Mouse (Mus musculus) layer of hippocampus, postnatal 14 days (tissue): ENCODE data around the gene Dapk2. TPM values are rescaled to one million over a fixed set of nuclear protein-coding genes. Genes with fewer than 3 reads are reported as not detected.
"Not testable (repeated sequence)": the region's sequence is repeated elsewhere in the genome, so short reads cannot be mapped to it uniquely, and the experiment has no call there.

Experiments used
- DNase-seq, 2 experiments: peaks; one replicate each; pipeline ENCODE4 v3.0.0; 2021 to 2022; ENCODE audit warnings: low spot score in 2 of 2, mixed read lengths in 1 of 2
- total RNA-seq, 2 experiments: library from RNA; stranded (reverse); gene quantifications; 2 replicates each; pipeline ENCODE4 v1.2.3; 2021

The Dapk2 gene
- total RNA-seq, 2 experiments from 2014 or later, result 0.71 to 1.1 TPM

DNA sequence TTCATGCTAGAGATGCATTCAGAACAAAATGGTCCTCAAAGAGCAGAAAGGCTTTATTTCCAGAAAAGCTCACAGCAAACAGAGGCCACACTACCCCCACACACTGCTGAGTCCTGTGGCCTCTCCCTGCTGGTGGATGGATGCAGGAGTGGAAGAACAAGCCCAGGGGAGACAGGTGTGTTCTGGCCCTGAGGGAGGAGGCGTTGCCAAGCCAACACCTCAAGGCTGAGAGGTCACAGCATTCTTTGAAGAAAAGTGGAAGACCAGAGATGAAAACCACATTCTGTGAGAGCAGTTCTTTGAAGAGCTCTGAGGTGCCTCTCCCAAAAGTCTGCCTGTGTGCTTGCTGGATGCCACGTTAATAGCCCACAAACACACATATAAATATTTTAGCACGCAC, 116.6 kb downstream of the Dapk2 start:
- DNase-seq, result no peak

DNA sequence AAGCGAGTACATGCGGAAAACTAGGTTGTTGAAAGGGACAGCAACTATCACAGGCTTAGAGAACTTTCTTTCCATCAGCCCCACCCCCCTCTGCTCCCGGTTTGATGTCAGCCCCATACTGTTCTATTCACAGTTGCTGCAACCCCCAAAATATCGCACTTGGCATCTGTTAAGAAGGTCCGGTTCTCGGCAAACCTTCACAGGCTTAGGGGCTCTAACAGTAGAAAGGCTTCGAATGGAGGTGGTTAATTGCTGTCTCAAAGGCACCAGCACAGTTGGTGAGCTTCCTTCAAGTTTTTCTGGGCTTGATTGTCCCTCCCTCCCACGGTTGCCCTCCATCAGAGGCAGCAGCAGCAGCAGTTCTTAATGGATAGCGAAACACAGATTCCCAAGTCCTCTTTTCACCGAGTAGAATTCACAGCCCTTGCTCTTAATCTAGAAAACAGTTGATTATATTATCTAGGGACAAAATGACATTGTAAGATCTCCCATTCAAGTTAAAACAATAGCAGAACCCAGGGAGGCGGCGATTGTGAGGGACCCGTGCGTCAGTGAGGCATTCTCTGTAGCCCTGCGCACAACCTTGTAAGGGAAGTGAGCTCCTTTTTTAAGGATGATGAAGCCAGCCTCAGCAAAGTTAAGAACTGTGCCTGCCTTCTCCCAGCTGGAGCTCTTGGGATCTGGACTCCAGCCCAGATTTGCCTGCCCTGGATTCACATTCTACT, 117.4 kb downstream of the Dapk2 start:
- peak; percentile 44 to 65 for DNase-seq

DNA sequence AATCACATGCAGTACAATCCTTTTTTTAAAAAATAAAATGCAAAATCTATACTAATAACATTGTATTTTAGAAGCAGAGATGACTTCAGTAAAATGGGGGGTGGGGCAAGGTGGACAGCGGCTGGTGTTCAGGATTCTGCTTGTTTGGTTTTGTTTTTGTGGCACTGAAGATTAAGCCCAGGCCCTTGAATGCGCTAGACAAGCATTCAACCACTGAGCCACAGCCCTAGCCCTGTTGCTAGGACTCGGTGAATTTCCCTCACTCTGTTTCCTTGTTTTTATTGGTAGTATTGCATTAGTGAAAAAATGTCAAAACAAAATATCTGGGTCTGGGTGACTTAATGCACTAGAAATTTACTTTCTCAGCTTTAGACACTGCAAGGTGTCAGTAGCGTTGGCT, 118.0 kb downstream of the Dapk2 start:
- no peak for DNase-seq

DNA sequence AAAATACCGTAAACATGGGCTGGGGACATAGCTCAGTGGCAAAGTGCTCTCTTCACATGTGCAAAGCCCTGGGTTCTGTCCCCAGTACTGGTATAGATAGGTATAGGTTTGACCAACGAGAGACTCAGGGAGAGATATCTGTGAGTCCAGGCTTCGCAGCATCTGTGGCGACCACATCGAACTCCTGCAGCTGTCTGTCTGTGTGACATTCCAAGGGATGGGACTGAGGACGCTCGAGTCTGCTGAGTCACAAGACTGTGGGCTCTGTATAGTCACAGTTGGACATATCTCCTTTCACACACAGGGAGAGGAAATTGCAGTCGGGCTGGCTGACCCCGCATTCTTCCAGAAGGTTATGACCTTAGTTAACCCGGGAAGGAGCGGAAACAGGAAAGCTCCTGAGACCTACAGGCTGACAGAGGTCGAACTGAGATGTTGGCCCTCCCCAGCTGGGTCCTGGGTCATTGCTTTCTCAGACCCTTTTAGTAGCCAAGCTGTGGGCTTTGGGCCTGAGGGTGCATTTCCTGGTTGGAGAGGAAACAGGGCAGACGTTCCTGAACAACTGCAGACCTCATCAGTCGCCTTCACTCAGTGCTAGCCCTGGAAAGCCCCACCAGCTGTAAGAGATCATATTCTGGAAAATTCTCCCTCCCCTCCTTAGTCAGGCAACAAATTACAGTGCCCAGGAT, 118.8 kb downstream of the Dapk2 start:
- DNase-seq, result no peak

DNA sequence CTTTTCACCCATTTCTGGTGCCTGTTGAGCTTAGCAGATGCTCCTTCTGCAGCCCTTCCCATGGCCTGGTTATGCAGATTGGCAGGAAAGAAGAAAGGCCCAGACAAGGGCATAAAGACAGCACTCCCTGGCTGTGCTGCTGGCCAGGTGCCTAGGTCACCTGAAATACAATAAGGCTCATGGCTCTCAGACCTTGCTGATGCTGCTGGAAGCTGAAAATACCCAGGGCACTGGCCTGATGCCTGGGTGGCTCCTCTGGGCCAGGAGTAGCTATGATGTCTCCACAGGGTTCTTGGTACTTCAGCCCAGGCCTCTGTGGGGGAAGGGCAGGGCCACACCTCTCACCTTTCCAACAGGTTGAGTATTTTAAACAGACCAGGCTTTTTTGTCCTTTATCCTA, 121.6 kb downstream of the Dapk2 start:
- no peak for DNase-seq

DNA sequence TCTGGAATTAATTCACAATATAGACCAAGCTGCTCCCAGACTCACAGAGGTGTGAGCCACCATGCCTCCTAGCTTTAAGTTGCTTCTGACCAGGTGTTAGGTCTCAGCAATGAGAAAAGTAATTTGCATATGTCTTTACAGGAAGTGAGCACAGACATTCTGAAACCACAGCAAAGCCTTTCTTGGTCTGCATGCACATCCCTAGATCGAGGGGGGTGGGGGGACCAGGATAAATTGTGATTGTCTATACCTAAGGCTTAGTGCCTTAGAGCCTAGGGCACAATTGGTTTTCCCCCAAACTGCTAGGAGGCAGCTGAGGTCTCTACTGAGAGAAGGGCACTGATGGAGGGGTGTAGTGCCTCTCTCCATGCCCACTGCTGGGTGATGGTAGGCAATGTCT, 122.5 kb downstream of the Dapk2 start:
- DNase-seq, result no peak

DNA sequence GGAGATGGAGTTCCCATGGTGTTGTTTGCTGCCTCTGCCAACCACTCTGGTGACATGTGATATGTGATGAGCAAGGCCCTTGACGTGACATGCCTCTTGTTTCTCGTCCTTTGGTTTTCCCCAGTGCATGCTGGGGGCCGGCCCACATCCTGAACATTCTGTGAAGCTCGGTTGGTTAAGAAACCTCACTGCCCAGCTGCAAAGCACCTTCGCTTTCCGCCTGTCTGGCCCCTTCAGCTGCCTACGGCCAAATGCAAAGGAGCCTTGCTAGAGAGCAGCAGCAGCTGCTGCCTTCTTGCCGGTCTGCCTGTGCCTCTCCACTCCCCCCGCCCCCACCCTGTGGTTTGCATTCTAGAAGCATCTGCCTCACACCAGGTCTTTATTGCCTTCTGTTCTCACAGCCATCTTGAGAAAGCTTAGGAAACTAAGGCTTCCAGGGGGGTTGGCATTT, 123.5 kb downstream of the Dapk2 start:
- no peak for DNase-seq

DNA sequence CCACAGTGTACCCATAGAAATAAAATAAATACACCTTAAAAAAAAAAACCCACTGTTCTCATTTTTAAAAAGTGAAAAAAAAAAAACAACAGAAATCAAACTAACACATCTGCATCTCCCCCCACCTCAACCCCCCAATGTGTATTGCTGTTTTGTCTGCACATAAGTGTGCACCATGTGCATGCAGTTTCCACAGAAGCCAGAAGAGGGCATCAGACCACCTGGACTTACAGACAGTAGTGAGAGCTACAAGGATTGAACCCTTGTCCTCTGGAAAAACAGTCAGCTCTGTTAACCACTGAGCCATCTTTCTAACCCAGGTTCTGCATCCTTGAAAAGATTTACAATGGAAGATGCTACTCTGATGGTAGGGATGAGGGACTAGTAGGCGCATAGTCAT, 124.6 kb downstream of the Dapk2 start:
- DNase-seq, result no peak

DNA sequence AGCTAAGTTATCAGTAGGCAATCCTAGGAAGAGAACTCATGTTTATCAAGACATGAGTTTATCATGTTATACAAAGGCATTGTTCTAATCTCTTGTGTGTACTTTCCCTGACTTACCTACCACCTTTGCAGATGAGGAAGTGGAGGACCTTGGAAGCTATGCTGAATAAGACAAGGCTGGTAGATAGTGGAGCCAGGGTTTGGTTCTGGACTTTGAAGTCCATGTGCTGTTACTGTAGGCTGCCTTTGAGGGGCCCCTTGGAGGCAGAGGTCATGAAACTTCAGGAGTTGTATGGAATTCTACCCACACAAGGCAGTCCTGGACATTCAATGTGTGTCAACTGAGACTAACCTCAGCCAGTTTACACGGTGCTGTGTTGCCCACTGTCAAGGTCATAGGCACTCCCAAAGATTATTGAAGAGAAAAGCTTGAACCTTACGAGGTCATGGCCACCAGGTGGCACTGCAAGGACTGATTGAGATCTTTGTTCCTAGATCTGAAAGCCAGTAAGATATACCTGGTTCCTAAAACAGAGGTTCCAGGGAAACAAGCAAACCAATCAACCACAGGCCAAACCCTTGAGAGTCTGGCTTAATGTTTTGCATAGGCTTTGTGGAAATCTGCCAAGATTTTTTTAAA, 125.7 kb downstream of the Dapk2 start:
- DNase-seq, result peak; percentile 55 to 67

DNA sequence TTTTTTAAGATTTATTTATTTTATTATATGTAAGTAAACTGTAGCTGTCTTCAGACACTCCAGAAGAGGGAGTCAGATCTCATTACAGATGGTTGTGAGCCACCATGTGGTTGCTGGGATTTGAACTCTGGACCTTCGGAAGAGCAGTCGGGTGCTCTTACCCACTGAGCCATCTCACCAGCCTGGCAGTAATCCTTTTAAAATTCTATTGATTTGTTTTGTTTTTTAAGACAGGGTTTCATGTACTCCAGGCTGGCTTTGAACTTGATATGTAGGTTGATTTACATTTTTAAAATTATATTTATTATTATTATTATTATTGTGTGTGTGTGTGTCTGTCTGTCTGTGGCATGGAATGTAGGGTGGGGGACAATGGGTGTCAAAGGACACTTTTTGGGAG, 127.2 kb downstream of the Dapk2 start:
- DNase-seq, result not testable (repeated sequence)

DNA sequence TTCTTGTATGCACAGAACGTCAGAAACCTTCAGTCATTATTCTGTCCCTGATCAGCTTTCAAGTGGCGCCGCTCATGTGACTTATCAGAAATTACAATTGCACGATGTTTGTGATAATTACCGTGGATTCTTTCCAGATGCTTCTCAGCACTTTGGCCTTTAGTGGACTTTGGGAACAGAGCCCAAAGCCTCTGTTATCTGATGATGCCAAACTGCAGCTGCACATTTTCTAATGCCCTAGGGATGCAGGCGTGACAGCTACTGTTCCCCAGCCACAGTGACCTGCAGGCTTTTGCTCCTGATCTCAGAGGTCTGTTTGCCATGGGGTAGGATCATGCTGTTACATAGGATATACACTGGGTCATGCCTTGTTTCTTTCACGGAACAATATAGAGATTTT, 127.9 kb downstream of the Dapk2 start:
- DNase-seq, result no peak

DNA sequence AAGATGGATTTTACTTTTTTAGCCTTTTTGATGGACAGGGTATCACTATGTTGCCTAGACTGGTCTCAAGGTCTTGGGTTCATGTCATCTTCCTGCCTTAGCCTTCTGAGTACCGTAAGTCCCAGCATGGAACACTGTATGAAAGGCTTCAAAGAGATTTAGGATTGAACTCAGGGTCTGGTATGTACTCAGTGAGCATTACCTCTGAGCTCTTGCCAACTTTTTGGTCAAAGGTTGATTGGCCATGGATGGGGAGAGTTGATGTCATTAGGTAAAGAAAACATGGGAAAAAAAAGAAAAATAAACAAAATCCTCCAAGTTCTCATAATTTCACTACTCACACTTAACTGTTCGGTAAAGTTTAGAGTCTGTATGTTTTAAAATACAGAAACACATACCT, 132.7 kb downstream of the Dapk2 start:
- no peak for DNase-seq

DNA sequence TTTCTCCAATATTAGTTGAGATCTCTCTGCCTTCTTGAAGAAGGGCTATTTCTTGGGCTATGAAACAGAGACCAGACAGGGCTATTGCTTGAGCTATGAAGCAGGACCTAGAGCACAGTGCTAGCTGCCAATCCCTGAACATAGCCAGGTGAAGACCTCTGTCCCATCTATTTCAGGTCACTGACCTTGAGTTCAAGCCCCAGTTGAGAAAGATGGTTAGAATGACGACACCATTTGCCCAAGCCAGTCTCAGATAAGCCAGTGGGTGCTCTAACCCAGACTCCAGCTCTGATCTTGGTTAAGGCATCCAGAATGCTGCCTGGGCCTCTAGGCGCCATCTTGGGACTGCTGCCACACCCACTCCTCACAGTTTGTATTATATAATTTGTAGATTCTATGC, 135.3 kb downstream of the Dapk2 start:
- no peak for DNase-seq

DNA sequence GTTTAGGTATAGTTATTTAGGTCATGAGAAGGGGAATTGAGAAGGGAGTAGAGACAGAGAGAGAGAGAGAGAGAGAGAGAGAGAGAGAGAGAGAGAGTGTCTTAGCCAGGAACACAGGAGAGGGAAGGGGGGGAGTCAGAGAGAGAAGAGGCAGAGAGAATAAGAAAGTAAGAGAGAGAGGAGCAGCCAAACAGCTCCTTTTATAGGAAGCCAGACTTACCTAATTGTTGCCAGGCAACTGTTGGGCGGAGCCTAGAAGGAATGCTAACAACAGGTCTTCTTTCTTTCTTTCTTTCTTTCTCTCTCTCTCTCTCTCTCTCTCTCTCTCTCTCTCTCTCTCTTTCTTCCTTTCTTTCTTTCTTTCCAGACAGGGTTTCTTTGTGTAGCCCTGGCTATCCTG, 136.2 kb downstream of the Dapk2 start:
- DNase-seq, result no peak

DNA sequence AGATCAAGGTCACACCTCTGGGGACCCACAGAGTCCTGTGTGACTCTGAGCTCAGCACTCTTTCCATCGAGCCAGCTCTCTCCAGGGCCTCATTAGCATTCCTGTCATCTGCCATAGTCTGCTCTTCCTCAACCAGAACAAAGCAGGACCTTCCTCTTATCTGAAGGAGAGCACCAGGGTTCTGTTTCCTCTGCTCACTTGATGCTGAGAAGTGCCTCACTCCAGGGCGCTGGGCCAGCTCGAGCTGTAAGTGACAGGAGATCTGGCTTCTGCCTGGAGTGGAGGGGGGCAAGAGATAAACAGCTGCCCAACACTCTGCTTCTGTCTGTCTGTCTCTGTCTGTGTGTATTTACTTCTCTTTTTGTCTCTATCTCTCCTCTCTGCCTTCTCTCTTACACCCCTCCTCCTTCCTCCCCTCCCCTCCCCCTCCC, 137.0 kb downstream of the Dapk2 start:
- DNase-seq, result no peak

DNA sequence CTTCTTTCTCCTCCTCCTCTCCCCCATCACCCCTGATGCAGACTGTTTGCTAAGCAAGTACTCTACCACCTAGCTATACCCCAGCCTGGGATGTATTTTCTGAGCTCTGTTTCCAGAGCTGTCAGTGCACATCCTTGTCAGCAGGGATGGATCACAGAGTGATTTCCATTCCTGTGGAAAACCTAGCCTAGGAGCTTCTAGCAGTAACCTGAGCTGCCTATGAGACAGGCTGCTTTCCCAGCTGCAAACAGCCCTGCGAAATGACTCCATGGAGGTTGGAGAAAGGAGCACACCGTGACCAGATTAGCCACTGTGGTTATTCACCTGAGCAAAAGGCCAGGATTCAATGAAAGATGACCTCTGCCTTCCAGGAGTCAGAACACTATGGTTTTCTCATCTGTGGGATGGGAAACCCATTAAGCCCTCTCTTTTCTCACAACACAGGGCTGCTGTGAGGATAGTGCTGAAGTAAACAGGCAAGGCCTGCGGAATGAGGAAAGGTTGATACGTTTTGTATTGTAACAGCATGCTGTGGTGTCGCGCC, 137.6 kb downstream of the Dapk2 start:
- no peak for DNase-seq

DNA sequence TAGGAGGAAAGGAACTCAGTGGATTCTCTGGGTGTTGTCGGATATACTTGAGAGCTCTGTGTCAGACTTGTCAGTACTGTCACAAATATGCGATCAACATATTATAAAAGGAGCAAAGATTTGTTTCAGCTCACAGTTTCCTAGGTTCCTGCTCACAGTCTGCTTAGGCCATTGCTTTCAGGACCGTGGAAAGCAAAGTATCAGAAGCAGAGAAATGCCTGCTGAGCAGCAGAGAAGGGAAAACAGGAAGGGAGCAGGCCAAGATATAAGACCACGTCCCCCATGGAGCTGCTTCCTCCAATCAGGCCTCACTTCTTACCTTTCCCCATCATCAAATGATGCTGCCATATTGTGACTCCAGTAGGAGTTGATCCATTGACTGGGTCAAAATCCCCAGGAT, 140.8 kb downstream of the Dapk2 start:
- DNase-seq, result no peak

DNA sequence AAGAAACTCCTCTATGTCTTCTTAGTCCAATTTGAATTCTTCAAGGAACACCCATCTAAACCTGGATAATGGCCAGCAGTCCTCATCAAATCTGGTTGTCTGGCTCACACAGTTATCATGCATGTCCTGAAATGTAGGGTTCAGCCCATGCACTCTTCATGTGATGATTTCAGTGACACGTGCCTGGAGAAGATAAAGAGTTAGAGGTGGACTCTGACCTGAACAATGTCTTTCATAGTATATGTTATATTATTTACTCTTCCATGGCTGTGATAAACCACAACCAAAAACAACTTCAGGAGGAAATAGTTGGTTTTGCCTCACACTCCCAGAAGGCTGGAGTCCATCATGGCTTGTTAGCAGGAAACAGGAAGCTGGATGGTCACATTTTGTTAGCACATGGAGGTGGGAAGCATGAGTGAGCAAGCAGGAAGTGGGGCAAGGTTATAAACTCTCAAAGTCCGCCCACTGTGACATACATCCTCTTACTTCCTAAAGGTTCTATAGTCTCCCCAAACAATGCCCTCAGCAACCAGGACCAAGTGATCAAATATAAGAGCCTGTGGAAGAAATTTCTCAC, 142.5 kb downstream of the Dapk2 start:
- DNase-seq, result no peak

DNA sequence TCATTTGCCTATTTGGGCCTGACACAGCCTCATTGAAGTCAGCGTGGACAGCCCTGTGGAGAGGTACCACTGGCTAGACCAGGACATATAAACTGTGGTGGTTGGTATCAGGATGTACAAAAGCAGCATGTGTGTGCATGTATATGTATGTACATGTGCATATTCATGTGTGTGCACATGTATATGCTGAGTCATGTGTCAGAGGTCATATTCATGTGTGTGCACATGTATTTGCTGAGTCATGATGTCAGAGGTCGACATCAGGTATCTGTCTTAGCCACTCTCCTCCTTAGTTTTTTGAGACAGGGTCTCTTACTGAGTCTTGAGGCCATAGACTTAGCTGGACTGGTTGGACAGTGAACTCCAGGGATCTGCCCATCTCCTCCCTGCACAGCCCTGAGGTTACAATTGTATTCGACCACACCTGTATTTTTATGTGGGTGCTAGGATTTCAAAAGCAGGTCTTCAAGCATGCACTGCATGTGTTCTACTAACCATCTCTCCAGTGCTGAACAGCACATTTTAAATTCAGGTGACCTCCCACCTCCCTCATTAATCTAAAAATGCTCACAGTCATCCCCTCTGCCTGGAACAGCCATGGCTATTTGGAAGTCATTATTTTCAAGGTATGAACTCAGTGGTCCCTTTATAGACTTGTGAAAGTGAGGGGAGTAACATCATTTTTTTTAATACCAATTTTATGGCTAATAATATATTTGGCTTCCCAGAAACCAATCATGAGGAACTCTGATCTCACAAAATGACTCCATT, 146.5 kb downstream of the Dapk2 start:
- no peak for DNase-seq

DNA sequence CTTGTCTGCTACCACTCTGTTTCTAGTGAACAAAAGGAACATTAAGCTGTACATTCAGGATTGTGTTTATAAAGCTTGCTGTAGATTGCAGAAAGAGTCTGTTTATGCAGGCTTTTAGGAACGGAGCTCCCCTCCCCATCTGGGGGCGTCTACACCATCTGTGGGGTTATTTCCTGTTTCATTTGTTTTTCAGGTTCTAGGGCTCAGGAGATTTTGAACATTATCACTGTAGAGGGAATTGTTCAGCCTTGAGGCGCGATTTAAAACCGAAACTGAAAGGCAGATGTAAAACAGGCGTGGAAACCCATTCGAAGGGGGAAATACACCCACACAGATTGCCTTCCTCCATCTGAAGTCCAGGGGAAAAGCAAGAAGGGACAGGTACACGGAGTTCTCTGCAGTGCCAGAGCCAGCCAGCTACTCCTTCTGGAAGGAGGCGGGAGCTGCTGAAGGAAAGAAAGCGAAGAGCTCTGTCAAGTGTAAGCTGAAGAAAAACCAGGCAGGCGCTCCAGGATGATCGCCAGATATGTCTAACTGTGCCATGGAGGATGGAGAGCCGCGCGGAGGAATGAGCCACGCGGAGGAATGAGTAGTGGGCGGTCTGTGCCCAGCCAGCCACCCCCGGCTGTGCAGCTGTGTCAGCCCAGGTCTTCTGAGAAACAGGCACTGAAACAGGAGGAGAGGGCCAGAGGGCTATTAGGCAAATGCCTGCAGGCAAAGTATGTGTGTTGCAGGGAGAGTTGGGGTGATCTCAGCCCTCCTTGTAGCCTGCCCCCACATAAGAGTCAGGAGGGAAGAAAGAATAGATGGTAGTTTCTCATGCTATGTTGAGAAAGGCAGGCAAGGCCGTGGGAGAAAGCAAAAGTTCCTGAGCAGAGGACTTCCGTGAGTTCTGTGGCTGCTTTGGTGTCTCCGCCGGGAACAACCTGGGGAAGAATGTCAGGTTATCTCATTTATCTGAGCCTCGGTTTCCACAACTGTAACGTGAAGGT, 147.4 kb downstream of the Dapk2 start:
- DNase-seq, result peak; percentile 61 to 71
